Mouse (Mus musculus): ENCODE data around the gene Spef1.

GRCm38 (mm10) chr2:131179990-131180587, 7.0 kb downstream of the Spef1 start, which contains the start of gene Cenpb:
- TF ChIP-seq FLI1 (IDR thresholded peaks at IDR 0.05; ENCODE audit: low read length) (no peak), GATA1 (IDR thresholded peaks at IDR 0.05; ENCODE audit: borderline replicate concordance, low read length) (no peak)
